Mouse (Mus musculus): ENCODE results near the gene Tubg1. TPM values are rescaled to one million over a fixed set of nuclear protein-coding genes. Genes with fewer than 3 reads are reported as not detected.
A peak's percentile ranks its signal among the peaks of the same experiment; 100 is the strongest.

Gene Tubg1
- polyA plus RNA-seq, 1 experiment from 2014 or later = 20.6 TPM

DNA sequence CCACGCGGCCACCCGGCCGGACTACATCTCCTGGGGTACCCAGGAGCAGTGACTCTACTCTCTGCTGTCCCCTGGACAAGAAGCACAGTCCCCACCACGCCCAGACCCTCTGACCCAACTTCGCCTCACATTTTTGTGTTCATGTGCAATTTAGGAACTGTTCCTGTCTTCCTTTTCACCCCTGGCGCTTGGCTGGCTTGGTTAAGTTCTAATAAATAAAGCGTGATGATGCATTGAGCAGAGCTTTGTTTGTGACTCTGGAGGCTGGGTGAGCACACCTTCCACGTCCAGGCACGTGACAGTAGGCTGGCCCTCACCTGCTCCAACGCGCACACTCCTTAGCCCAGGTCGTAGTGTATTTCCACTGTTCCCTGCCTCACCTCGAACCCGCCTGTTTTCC, 41.8 kb downstream of the Tubg1 start:
- WGBS = 89% methylated on average over 15 of the region's 15 CpGs
- ATAC-seq = no peak
- TF ChIP-seq CTCF (IDR thresholded peaks at IDR 0.05; ENCODE audit: low read depth) = no peak
- Histone ChIP-seq H3K4me2 (replicated peaks; ENCODE audit: low read depth) (no peak overlapping the region), H3K4me1 (replicated peaks; ENCODE audit: control insufficient read depth, insufficient read depth, low read length) (no peaks in the 10 kb centered on the region), H3K9me3 (ENCODE audit: control insufficient read depth) (no peaks in the 10 kb centered on the region), H3K27ac (ENCODE audit: low read depth, low read length) (no peak overlapping the region), H3K9ac (ENCODE audit: low read depth, low read length) (no peak overlapping the region), H3K4me3 (ENCODE audit: low read depth, low read length) (no peak overlapping the region), H3K36me3 (ENCODE audit: control insufficient read depth, insufficient read depth) (peaks cover 49% of the 10 kb centered on the region), H3K27me3 (replicated peaks; ENCODE audit: control insufficient read depth, insufficient read depth, low read length) (no peaks in the 10 kb centered on the region)

GRCm38 (mm10) chr11:101162301-101162700, 42.6 kb downstream of the Tubg1 start:
- peaks cover 56% of the 10 kb centered on the region for H3K36me3 ChIP-seq (ENCODE audit: control insufficient read depth, insufficient read depth)
- 53% methylated on average over 5 of the region's 5 CpGs for WGBS
- no peaks in the 10 kb centered on the region for H3K27me3 ChIP-seq (replicated peaks; ENCODE audit: control insufficient read depth, insufficient read depth, low read length)
- TF ChIP-seq CTCF (IDR thresholded peaks at IDR 0.05; ENCODE audit: low read depth) = no peak
- H3K9ac ChIP-seq (ENCODE audit: low read depth, low read length) = no peak overlapping the region
- H3K4me2 ChIP-seq (replicated peaks; ENCODE audit: low read depth) = no peak overlapping the region
- H3K27ac ChIP-seq (ENCODE audit: low read depth, low read length) = no peak overlapping the region
- no peak overlapping the region for H3K4me3 ChIP-seq (ENCODE audit: low read depth, low read length)
- H3K4me1 ChIP-seq (replicated peaks; ENCODE audit: control insufficient read depth, insufficient read depth, low read length) = no peaks in the 10 kb centered on the region
- no peak; the same call in 1 of the 2 replicates for ATAC-seq
- H3K9me3 ChIP-seq (ENCODE audit: control insufficient read depth) = no peaks in the 10 kb centered on the region

DNA sequence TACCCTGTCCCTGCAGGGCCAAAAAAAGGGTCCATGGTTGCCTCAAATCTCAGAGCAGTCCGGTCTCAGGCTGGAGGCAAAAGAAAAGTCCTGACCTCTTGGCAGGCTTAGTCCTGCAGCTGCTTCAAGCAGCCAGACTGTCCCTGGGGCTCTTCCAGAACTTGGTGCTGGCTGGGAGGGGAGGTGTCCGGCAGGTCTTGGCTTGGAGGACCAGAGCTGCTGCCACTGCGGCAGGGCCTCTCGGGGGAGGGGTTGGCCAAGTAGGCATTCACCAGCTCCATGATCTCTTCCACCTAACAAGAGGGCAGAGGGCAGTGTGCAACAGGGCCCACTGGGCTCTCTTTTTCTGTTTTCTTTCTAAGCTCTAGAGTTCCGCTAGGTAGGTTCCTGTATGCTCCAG, 43.0 kb downstream of the Tubg1 start:
- no peaks in the 10 kb centered on the region for H3K27me3 ChIP-seq (replicated peaks; ENCODE audit: control insufficient read depth, insufficient read depth, low read length)
- no peak overlapping the region for H3K4me2 ChIP-seq (replicated peaks; ENCODE audit: low read depth)
- WGBS = 70% methylated on average over 5 of the region's 5 CpGs
- no peak for TF ChIP-seq CTCF (IDR thresholded peaks at IDR 0.05; ENCODE audit: low read depth)
- H3K4me3 ChIP-seq (ENCODE audit: low read depth, low read length) = no peak overlapping the region
- no peak for ATAC-seq
- H3K27ac ChIP-seq (ENCODE audit: low read depth, low read length) = no peak overlapping the region
- no peaks in the 10 kb centered on the region for H3K4me1 ChIP-seq (replicated peaks; ENCODE audit: control insufficient read depth, insufficient read depth, low read length)
- H3K9ac ChIP-seq (ENCODE audit: low read depth, low read length) = no peak overlapping the region
- no peaks in the 10 kb centered on the region for H3K9me3 ChIP-seq (ENCODE audit: control insufficient read depth)
- peaks cover 61% of the 10 kb centered on the region for H3K36me3 ChIP-seq (ENCODE audit: control insufficient read depth, insufficient read depth)

GRCm38 (mm10) chr11:101163476-101164350, 44.0 kb downstream of the Tubg1 start:
- H3K27ac ChIP-seq (ENCODE audit: low read depth, low read length) = no peak overlapping the region
- H3K36me3 ChIP-seq (ENCODE audit: control insufficient read depth, insufficient read depth) = peaks cover 67% of the 10 kb centered on the region
- 0 out of 2 replicates have a peak, but pooled peaks have one; percentile 19 for ATAC-seq
- H3K27me3 ChIP-seq (replicated peaks; ENCODE audit: control insufficient read depth, insufficient read depth, low read length) = no peaks in the 10 kb centered on the region
- no peaks in the 10 kb centered on the region for H3K9me3 ChIP-seq (ENCODE audit: control insufficient read depth)
- no peak for TF ChIP-seq CTCF (IDR thresholded peaks at IDR 0.05; ENCODE audit: low read depth)
- H3K4me2 ChIP-seq (replicated peaks; ENCODE audit: low read depth) = no peak overlapping the region
- no peak overlapping the region for H3K9ac ChIP-seq (ENCODE audit: low read depth, low read length)
- H3K4me3 ChIP-seq (ENCODE audit: low read depth, low read length) = no peak overlapping the region
- peaks cover 3% of the 10 kb centered on the region; the same call in 1 of the 2 replicates for H3K4me1 ChIP-seq (replicated peaks; ENCODE audit: control insufficient read depth, insufficient read depth, low read length)
- 58% methylated on average over 47 of the region's 49 CpGs for WGBS

DNA sequence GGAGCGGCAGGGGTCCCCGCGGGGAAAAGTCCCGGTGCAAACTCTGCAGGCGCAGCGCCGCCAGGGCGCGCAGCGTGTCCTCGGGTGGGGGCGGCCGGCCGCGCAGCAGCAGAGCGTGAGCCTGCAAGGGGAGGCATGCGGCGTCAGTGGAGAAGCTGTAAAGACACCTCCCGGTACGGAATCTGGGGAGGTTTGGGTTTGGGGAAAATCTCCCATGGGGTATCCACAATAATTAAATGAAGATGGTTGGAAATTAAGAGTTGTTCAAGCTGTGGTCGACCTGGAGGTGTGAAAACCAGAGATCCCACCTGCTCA, 44.6 kb downstream of the Tubg1 start:
- WGBS = 62% methylated on average over 21 of the region's 21 CpGs
- Histone ChIP-seq H3K27ac (ENCODE audit: low read depth, low read length) (no peak overlapping the region), H3K4me1 (replicated peaks; ENCODE audit: control insufficient read depth, insufficient read depth, low read length) (peaks cover 9% of the 10 kb centered on the region; the same call in 1 of the 2 replicates), H3K4me3 (ENCODE audit: low read depth, low read length) (no peak overlapping the region), H3K9ac (ENCODE audit: low read depth, low read length) (no peak overlapping the region), H3K36me3 (ENCODE audit: control insufficient read depth, insufficient read depth) (peaks cover 67% of the 10 kb centered on the region), H3K27me3 (replicated peaks; ENCODE audit: control insufficient read depth, insufficient read depth, low read length) (no peaks in the 10 kb centered on the region), H3K4me2 (replicated peaks; ENCODE audit: low read depth) (no peak overlapping the region), H3K9me3 (ENCODE audit: control insufficient read depth) (no peaks in the 10 kb centered on the region)
- ATAC-seq = no peak
- no peak for TF ChIP-seq CTCF (IDR thresholded peaks at IDR 0.05; ENCODE audit: low read depth)

GRCm38 (mm10) chr11:101164677-101165580, 45.2 kb downstream of the Tubg1 start:
- WGBS = 66% methylated on average over 35 of the region's 35 CpGs
- Histone ChIP-seq H3K4me2 (replicated peaks; ENCODE audit: low read depth) (no peak overlapping the region), H3K4me1 (replicated peaks; ENCODE audit: control insufficient read depth, insufficient read depth, low read length) (peaks cover 14% of the 10 kb centered on the region; the same call in 1 of the 2 replicates), H3K9ac (ENCODE audit: low read depth, low read length) (no peak overlapping the region), H3K9me3 (ENCODE audit: control insufficient read depth) (no peaks in the 10 kb centered on the region), H3K27me3 (replicated peaks; ENCODE audit: control insufficient read depth, insufficient read depth, low read length) (no peaks in the 10 kb centered on the region), H3K4me3 (ENCODE audit: low read depth, low read length) (no peak overlapping the region), H3K27ac (ENCODE audit: low read depth, low read length) (no peak overlapping the region), H3K36me3 (ENCODE audit: control insufficient read depth, insufficient read depth) (peaks cover 67% of the 10 kb centered on the region)
- no peak for ATAC-seq
- no peak for TF ChIP-seq CTCF (IDR thresholded peaks at IDR 0.05; ENCODE audit: low read depth)
